Mouse (Mus musculus) testis, adult 2 months (tissue): ENCODE data around the gene Tssk4.

Experiments
- CTCF ChIP-seq: fragments of 200-500 bp; IDR thresholded peaks from 2 replicates; pipeline ENCODE4 v1.5.1; 2012; ENCODE audit warnings: low read depth, mild to moderate bottlenecking, inconsistent platforms, low read length, moderate library complexity; ENCODE audit not compliant: control insufficient read depth, insufficient read depth, insufficient replicate concordance
- POLR2A ChIP-seq: fragments of 200-500 bp; IDR thresholded peaks from 2 replicates; pipeline ENCODE4 v1.6.1; 2012; ENCODE audit warnings: low read depth, mild to moderate bottlenecking, inconsistent platforms, low read length, moderate library complexity; ENCODE audit not compliant: control insufficient read depth

GRCm38 (mm10) chr14:55614565-55615178 is 35.3 kb upstream of the Tssk4 start:
- no peak for TF ChIP-seq POLR2A
- no peak for TF ChIP-seq CTCF
